In the genomic region with DNA sequence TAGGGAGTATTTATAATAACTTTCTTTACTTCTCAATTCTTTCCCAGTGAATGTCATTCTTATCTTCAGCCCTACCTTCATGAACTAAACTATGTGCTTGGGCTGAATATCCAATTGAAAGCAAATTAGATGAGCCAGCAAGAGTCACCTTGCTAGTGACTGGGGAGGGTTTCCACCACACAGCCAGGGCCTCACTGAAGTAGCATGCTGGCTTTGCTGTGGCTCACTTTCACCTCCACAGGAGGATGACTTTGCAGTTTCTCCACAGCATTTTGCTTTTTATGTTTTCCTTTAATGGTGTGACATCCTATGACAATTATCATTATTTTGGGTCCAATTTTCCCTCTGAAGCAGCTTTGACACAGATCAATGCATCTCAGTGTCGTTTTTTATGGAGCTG, we compare ENCODE assay signal across 20 mouse cellular contexts.
DNase-seq lines count a peak whose midpoint lies in the region; ATAC-seq and TF ChIP-seq lines count a peak whose summit lies in the region.
"Had no signal": no experiment of that assay in that cellular context is flagged by ENCODE, and none has a peak within 500 bp of the region (broad histone marks: within the 10 kb centered on the region; RNA-seq: fewer than 3 reads in every experiment).

No protein-coding gene starts in this region.

- peak; percentile 72 for DNase-seq in heart, adult 11 months
- no peak for DNase-seq in heart, adult 18-20 months
- peak; percentile 13 for DNase-seq in midbrain, embryonic 14.5 days
- DNase-seq in brain, embryonic 14.5 days (ENCODE audit: low read depth) = peak; percentile 42
- no peak for DNase-seq in urinary bladder, adult 2 months (ENCODE audit: low spot score)
- DNase-seq: adrenal gland, adult 2 months; adrenal gland, postnatal 14 days; cerebellum, adult 18-20 months; cerebellum, adult 9-10 months; cerebellum, postnatal 14 days; gastrocnemius, adult 2 months; gastrocnemius, postnatal 25 days had no signal

- ATAC-seq in midbrain, embryonic 14.5 days (ENCODE audit: low FRiP score, low TSS enrichment) = no peak
- ATAC-seq in midbrain, embryonic 13.5 days = no peak
- ATAC-seq: CD4-positive, CD25-positive, alpha-beta regulatory T cell, adult 4 months; forebrain, embryonic 16.5 days; hindbrain, postnatal 0 days; inflammation-experienced regulatory T-cells, adult 6 months; intestine, embryonic 16.5 days had no signal

- 35% methylated on average over 1 of the region's 1 CpGs for WGBS in midbrain, embryonic 14.5 days
- WGBS in midbrain, embryonic 13.5 days = 47% methylated on average over 1 of the region's 1 CpGs

- TF ChIP-seq POLR2A in brain, embryonic 14.5 days (IDR thresholded peaks at IDR 0.05; ENCODE audit: borderline replicate concordance, extremely low read depth, insufficient read depth, insufficient read length, poor library complexity, severe bottlenecking) = no peak

- H3K4me3 ChIP-seq in midbrain, embryonic 14.5 days (replicated peaks; ENCODE audit: low read depth, low read length) = no peak overlapping the region
- no peak overlapping the region for H3K4me3 ChIP-seq in midbrain, embryonic 13.5 days (replicated peaks)
- H3K4me3 ChIP-seq: gastrocnemius, adult 2 months; hindbrain, embryonic 13.5 days had no signal

- H3K36me3 ChIP-seq in midbrain, embryonic 14.5 days (ENCODE audit: control insufficient read depth, insufficient read depth, low read length) = no peaks in the 10 kb centered on the region
- H3K36me3 ChIP-seq in midbrain, embryonic 13.5 days = no peaks in the 10 kb centered on the region
- H3K36me3 ChIP-seq: hindbrain, embryonic 13.5 days had no signal

- no peak overlapping the region for H3K4me2 ChIP-seq in midbrain, embryonic 14.5 days (ENCODE audit: low read length)
- no peak overlapping the region for H3K4me2 ChIP-seq in midbrain, embryonic 13.5 days (replicated peaks)
- H3K4me2 ChIP-seq: heart, embryonic 11.5 days; hindbrain, embryonic 13.5 days had no signal

- H3K27me3 ChIP-seq in midbrain, embryonic 14.5 days (ENCODE audit: control insufficient read depth, insufficient read depth, low read length) = no peaks in the 10 kb centered on the region
- H3K27me3 ChIP-seq in midbrain, embryonic 13.5 days = no peaks in the 10 kb centered on the region
- H3K27me3 ChIP-seq: hindbrain, embryonic 13.5 days had no signal

- no peak for TF ChIP-seq CTCF in brain, embryonic 14.5 days (IDR thresholded peaks at IDR 0.05; ENCODE audit: borderline replicate concordance, extremely low read depth, insufficient read depth, insufficient read length)

- H3K4me1 ChIP-seq in midbrain, embryonic 14.5 days (ENCODE audit: control insufficient read depth, insufficient read depth, low read length) = no peaks in the 10 kb centered on the region
- H3K4me1 ChIP-seq in midbrain, embryonic 13.5 days (replicated peaks) = no peaks in the 10 kb centered on the region
- H3K4me1 ChIP-seq: hindbrain, embryonic 13.5 days had no signal

- no peak overlapping the region for H3K27ac ChIP-seq in midbrain, embryonic 14.5 days (replicated peaks; ENCODE audit: low read depth, low read length)
- no peak overlapping the region for H3K27ac ChIP-seq in midbrain, embryonic 13.5 days
- H3K27ac ChIP-seq: gastrocnemius, adult 2 months; hindbrain, embryonic 13.5 days; hindbrain, postnatal 0 days had no signal

- H3K9me3 ChIP-seq in midbrain, embryonic 14.5 days (ENCODE audit: control insufficient read depth, low read length) = no peaks in the 10 kb centered on the region
- no peaks in the 10 kb centered on the region for H3K9me3 ChIP-seq in midbrain, embryonic 13.5 days
- H3K9me3 ChIP-seq: hindbrain, embryonic 13.5 days had no signal

- no peak overlapping the region for H3K9ac ChIP-seq in midbrain, embryonic 14.5 days (replicated peaks; ENCODE audit: low read length)
- H3K9ac ChIP-seq in midbrain, embryonic 13.5 days (replicated peaks) = no peak overlapping the region
- H3K9ac ChIP-seq: hindbrain, embryonic 13.5 days had no signal

Comparison
In these comparisons a context has a peak if more than half of its experiments do, and no peak if none do; other contexts are left out.
1. DNase-seq: peak in heart, adult 11 months (single experiment), midbrain, embryonic 14.5 days (single experiment) and brain, embryonic 14.5 days (single experiment); none in heart, adult 18-20 months (0 of 2) and urinary bladder, adult 2 months (single experiment).